Mouse (Mus musculus): ENCODE results near the gene Safb.
"Not testable (repeated sequence)": the region's sequence is repeated elsewhere in the genome, so short reads cannot be mapped to it uniquely, and the experiment has no call there.

Safb gene

GRCm38 (mm10) chr17:56611323-56611722, 26.7 kb downstream of the Safb start:
- no peak for DNase-seq (ENCODE audit: low spot score in 2 of 2)

GRCm38 (mm10) chr17:56611861-56612564, 27.4 kb downstream of the Safb start:
- no peak for DNase-seq (ENCODE audit: low spot score in 2 of 2)

GRCm38 (mm10) chr17:56612565-56612939, 27.9 kb downstream of the Safb start:
- not testable (repeated sequence) for DNase-seq (ENCODE audit: low spot score in 2 of 2)

GRCm38 (mm10) chr17:56613236-56613844, 28.7 kb downstream of the Safb start, which contains the start of gene Rpl36:
TSS of gene Rpl36 (plus strand) at chr17:56613416.
- DNase-seq (ENCODE audit: low spot score in 2 of 2), result peak; percentile 96 to 98

GRCm38 (mm10) chr17:56613893-56614292, 29.3 kb downstream of the Safb start:
- not testable (repeated sequence) for DNase-seq (ENCODE audit: low spot score in 2 of 2)

GRCm38 (mm10) chr17:56614391-56615135, 29.9 kb downstream of the Safb start:
- no peak for DNase-seq (ENCODE audit: low spot score in 2 of 2)

- DNase-seq (ENCODE audit: low spot score in 2 of 2), result no peak
These were observed 30.6 kb downstream of the Safb start for GRCm38 (mm10) chr17:56615136-56615784.

- no peak for DNase-seq (ENCODE audit: low spot score in 2 of 2)
These were observed 31.2 kb downstream of the Safb start for GRCm38 (mm10) chr17:56615792-56616191.

GRCm38 (mm10) chr17:56616725-56617124, 32.1 kb downstream of the Safb start:
- no peak for DNase-seq (ENCODE audit: low spot score in 2 of 2)

GRCm38 (mm10) chr17:56617628-56618027, 33.0 kb downstream of the Safb start:
- DNase-seq (ENCODE audit: low spot score in 2 of 2), result no peak

GRCm38 (mm10) chr17:56625495-56625894, 40.9 kb downstream of the Safb start:
- DNase-seq (ENCODE audit: low spot score in 2 of 2), result no peak

- DNase-seq (ENCODE audit: low spot score in 2 of 2), result no peak
These were observed 41.6 kb downstream of the Safb start for GRCm38 (mm10) chr17:56626260-56626659.

GRCm38 (mm10) chr17:56626754-56627470, 42.3 kb downstream of the Safb start, which contains the start of gene Lonp1:
TSS of gene Lonp1 (minus strand) at chr17:56626887.
- DNase-seq (ENCODE audit: low spot score in 2 of 2), result peak; percentile 92 to 95

GRCm38 (mm10) chr17:56627530-56628277, 43.1 kb downstream of the Safb start, which contains the start of gene Catsperd:
TSS of gene Catsperd (plus strand) at chr17:56628143.
- no peak for DNase-seq (ENCODE audit: low spot score in 2 of 2)

GRCm38 (mm10) chr17:56629800-56630781, 45.5 kb downstream of the Safb start:
- DNase-seq (ENCODE audit: low spot score in 2 of 2), result not testable (repeated sequence)

GRCm38 (mm10) chr17:56631807-56632206, 47.2 kb downstream of the Safb start:
- no peak for DNase-seq (ENCODE audit: low spot score in 2 of 2)

- DNase-seq (ENCODE audit: low spot score in 2 of 2), result no peak
These were observed 49.4 kb downstream of the Safb start for GRCm38 (mm10) chr17:56634023-56634422.

GRCm38 (mm10) chr17:56643237-56643636, 58.6 kb downstream of the Safb start:
- DNase-seq (ENCODE audit: low spot score in 2 of 2), result no peak

- DNase-seq (ENCODE audit: low spot score in 2 of 2), result no peak
These were observed 62.9 kb downstream of the Safb start for GRCm38 (mm10) chr17:56647546-56647945.
